Mouse (Mus musculus) lung, embryonic 16.5 days (tissue): ENCODE measurements around the gene 9130023H24Rik. TPM values are rescaled to one million over a fixed set of nuclear protein-coding genes. Genes with fewer than 3 reads are reported as not detected.

ENCODE experiments used
- ATAC-seq: fragments of 200-750 bp; cut with Nextera tagmentation; 2 replicates; pipeline ENCODE4 v1.8.0; 2017; ENCODE audit warnings: low read depth, mild to moderate bottlenecking, moderate library complexity
- H3K27ac ChIP-seq: fragments of 300-500 bp; sonication (generic); 2 replicates; pipeline ENCODE4 v1.5.1; 2014; ENCODE audit warnings: mild to moderate bottlenecking, control low read depth, low read length
- H3K27me3 ChIP-seq: fragments of 300-500 bp; sonication (generic); 2 replicates; pipeline ENCODE4 v1.6.1; 2014; ENCODE audit warnings: low read depth, low read length, mixed read lengths; ENCODE audit not compliant: control insufficient read depth, insufficient read depth
- H3K36me3 ChIP-seq: fragments of 300-500 bp; sonication (generic); 2 replicates; pipeline ENCODE4 v1.6.1; 2014; ENCODE audit warnings: low read length; ENCODE audit not compliant: control insufficient read depth, insufficient read depth
- H3K4me1 ChIP-seq: fragments of 300-500 bp; sonication (generic); replicated peaks from 2 replicates; pipeline ENCODE4 v1.6.1; 2014; ENCODE audit warnings: low read length, mixed read lengths; ENCODE audit not compliant: control insufficient read depth, insufficient read depth
- H3K4me2 ChIP-seq: fragments of 300-500 bp; sonication (generic); 2 replicates; pipeline ENCODE4 v1.6.1; 2014; ENCODE audit warnings: low read depth, low read length, control low read depth
- H3K4me3 ChIP-seq: fragments of 300-500 bp; sonication (generic); 2 replicates; pipeline ENCODE4 v1.5.1; 2014; ENCODE audit warnings: mild to moderate bottlenecking, low read length, control low read depth
- H3K9ac ChIP-seq: fragments of 300-500 bp; sonication (generic); 2 replicates; pipeline ENCODE4 v1.6.1; 2014; ENCODE audit warnings: low read length, control low read depth
- H3K9me3 ChIP-seq: fragments of 300-500 bp; sonication (generic); 2 replicates; pipeline ENCODE4 v1.6.1; 2016; ENCODE audit warnings: low read length; ENCODE audit not compliant: control insufficient read depth
- WGBS: fragments of 180-500 bp; shearing (Covaris S2); extraction: QIAGEN DNeasy Blood & Tissue Kit; methylation state at CpG from one replicate; pipeline ENCODE4 v1.1.7; 2014; 5-methylcytosine and 5-hydroxymethylcytosine counted together
- polyA plus RNA-seq: library from polyadenylated mRNA; unstranded; fragments of >200 nt; fragmentation: Nextera tagmentation; extraction: Ambion mirVana; gene quantifications from 2 replicates; pipeline ENCODE4 v1.2.1, GENCODE M21; 2015

The 9130023H24Rik gene
- polyA plus RNA-seq, 1 experiment from 2014 or later = 9.4 TPM

- no peak overlapping the region for H3K4me3 ChIP-seq
- H3K9ac ChIP-seq = no peak overlapping the region; the same call in 1 of the 2 replicates
- no peak for ATAC-seq
- H3K36me3 ChIP-seq = peaks cover 28% of the 10 kb centered on the region
- peaks cover 13% of the 10 kb centered on the region for H3K4me1 ChIP-seq
- WGBS = 91% methylated on average over 27 of the region's 27 CpGs
- H3K27me3 ChIP-seq = no peaks in the 10 kb centered on the region
- H3K4me2 ChIP-seq = no peak overlapping the region
- no peaks in the 10 kb centered on the region for H3K9me3 ChIP-seq
- H3K27ac ChIP-seq = no peak overlapping the region
Observed at GRCm38 (mm10) chr7:128240131-128240784, 2.4 kb upstream of the 9130023H24Rik start.

- Histone ChIP-seq H3K27me3 (no peaks in the 10 kb centered on the region), H3K4me1 (peaks cover 13% of the 10 kb centered on the region), H3K27ac (peak overlapping the region; percentile 98), H3K4me3 (peak overlapping the region; percentile 75), H3K4me2 (peak overlapping the region; percentile 73), H3K36me3 (peaks cover 19% of the 10 kb centered on the region), H3K9me3 (no peaks in the 10 kb centered on the region), H3K9ac (peak overlapping the region; percentile 61)
- ATAC-seq = no peak
- WGBS = 17% methylated on average over 4 of the region's 4 CpGs
Observed at GRCm38 (mm10) chr7:128238991-128239390, 1.2 kb upstream of the 9130023H24Rik start.

GRCm38 (mm10) chr7:128237593-128237926 lies 271 bp downstream of the 9130023H24Rik start:
- peak overlapping the region; percentile 91 for H3K9ac ChIP-seq
- under 1% methylated on average over 25 of the region's 25 CpGs for WGBS
- H3K36me3 ChIP-seq = peaks cover 14% of the 10 kb centered on the region
- H3K4me1 ChIP-seq = peaks cover 13% of the 10 kb centered on the region
- H3K4me2 ChIP-seq = peak overlapping the region; percentile 71
- H3K27me3 ChIP-seq = no peaks in the 10 kb centered on the region
- H3K27ac ChIP-seq = peak overlapping the region; percentile 99
- no peak for ATAC-seq
- peak overlapping the region; percentile 75 for H3K4me3 ChIP-seq
- H3K9me3 ChIP-seq = no peaks in the 10 kb centered on the region

- 23% methylated on average over 37 of the region's 37 CpGs for WGBS
- H3K36me3 ChIP-seq = peaks cover 13% of the 10 kb centered on the region
- H3K4me2 ChIP-seq = peak within 1 kb of the TSS; percentile 71
- H3K4me1 ChIP-seq = peaks cover 13% of the 10 kb centered on the region
- no peaks in the 10 kb centered on the region for H3K9me3 ChIP-seq
- peak within 1 kb of the TSS; percentile 99 for H3K27ac ChIP-seq
- H3K27me3 ChIP-seq = no peaks in the 10 kb centered on the region
- peak; percentile 37 for ATAC-seq
- H3K9ac ChIP-seq = peak within 1 kb of the TSS; percentile 91
- peak within 1 kb of the TSS; percentile 75 for H3K4me3 ChIP-seq
Observed at GRCm38 (mm10) chr7:128236856-128237592, 807 bp downstream of the 9130023H24Rik start, which contains the start of gene Armc5. Armc5 (plus strand) TSS chr7:128237342.

- no peak for ATAC-seq
- Histone ChIP-seq H3K27me3 (no peaks in the 10 kb centered on the region), H3K9ac (no peak overlapping the region), H3K9me3 (no peaks in the 10 kb centered on the region), H3K27ac (no peak overlapping the region), H3K4me3 (no peak overlapping the region), H3K4me2 (no peak overlapping the region), H3K36me3 (peaks cover 13% of the 10 kb centered on the region), H3K4me1 (peaks cover 13% of the 10 kb centered on the region)
- 95% methylated on average over 13 of the region's 13 CpGs for WGBS
Observed at GRCm38 (mm10) chr7:128236426-128236825, 1.4 kb downstream of the 9130023H24Rik start.

DNA sequence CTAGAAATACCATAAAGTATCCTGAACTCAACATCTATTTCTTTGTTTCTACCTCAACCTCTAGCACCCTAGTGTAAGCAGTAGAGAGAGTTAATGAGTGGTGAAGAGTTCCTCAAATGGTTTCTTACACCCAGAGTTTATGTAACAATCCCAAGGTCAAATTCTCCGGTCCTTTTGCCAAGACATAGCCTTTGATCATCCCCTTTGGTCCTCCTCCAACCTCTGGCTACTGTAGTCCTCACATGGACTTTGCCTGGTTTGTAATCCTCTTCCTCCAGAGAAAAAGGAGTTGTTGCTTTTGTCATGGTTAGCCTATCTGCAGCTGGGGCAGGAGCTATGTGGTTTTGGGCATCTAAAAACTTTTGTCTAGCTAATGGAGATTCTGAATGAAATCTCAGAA lies 2.4 kb downstream of the 9130023H24Rik start:
- Histone ChIP-seq H3K9me3 (no peaks in the 10 kb centered on the region), H3K9ac (no peak overlapping the region), H3K4me2 (no peak overlapping the region), H3K27ac (no peak overlapping the region), H3K4me3 (no peak overlapping the region), H3K36me3 (peaks cover 5% of the 10 kb centered on the region), H3K27me3 (no peaks in the 10 kb centered on the region), H3K4me1 (peaks cover 13% of the 10 kb centered on the region)
- WGBS = 62% methylated on average over 1 of the region's 1 CpGs
- ATAC-seq = no peak

DNA sequence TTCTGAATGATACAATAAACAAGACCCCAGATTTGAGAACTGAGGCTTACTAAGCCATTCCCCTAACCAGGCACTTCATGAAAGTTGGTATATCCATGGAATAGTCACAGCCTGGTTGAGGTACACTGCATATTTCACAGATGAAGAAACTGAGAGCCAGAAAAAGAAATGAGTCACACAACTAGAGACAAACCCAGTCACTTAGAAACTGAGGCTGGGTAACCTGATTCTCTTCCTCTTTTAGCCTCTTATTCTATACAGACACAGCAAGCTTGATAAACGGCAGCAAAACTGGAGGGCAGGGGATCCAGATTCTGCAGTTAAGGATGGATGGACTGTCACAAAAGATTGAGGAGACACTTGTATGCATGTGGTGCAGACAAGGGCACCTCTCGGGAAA lies 3.0 kb downstream of the 9130023H24Rik start:
- 80% methylated on average over 2 of the region's 2 CpGs for WGBS
- H3K4me2 ChIP-seq = no peak overlapping the region
- H3K27ac ChIP-seq = no peak overlapping the region
- ATAC-seq = no peak
- H3K4me1 ChIP-seq = peaks cover 13% of the 10 kb centered on the region
- no peaks in the 10 kb centered on the region for H3K27me3 ChIP-seq
- no peak overlapping the region for H3K4me3 ChIP-seq
- H3K36me3 ChIP-seq = no peaks in the 10 kb centered on the region
- H3K9ac ChIP-seq = no peak overlapping the region
- no peaks in the 10 kb centered on the region for H3K9me3 ChIP-seq

DNA sequence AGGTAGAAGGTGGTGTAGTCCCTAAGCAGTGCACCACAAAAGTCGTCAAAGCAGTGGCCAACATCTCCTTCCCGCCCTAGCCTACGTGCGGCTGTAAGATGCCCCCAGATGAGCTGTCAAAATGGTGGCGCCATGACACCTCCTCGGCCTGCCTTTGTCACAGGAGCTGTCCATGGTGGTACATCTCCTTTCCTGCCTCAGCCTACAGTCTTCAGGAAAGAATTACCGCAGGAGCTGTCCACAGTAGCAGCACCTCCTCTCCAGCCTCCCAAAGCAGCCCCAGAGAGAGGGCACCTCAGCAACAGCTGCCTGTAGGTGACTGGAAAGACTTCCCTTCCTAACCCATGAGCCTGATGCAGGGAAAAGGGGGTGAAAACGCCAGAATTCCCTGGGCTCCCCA lies 6.1 kb downstream of the 9130023H24Rik start:
- Histone ChIP-seq H3K4me3 (no peak overlapping the region), H3K36me3 (no peaks in the 10 kb centered on the region), H3K4me2 (no peak overlapping the region), H3K9me3 (no peaks in the 10 kb centered on the region), H3K27ac (no peak overlapping the region), H3K4me1 (peaks cover 1% of the 10 kb centered on the region; the same call in 1 of the 2 replicates), H3K27me3 (no peaks in the 10 kb centered on the region), H3K9ac (no peak overlapping the region)
- 38% methylated on average over 8 of the region's 8 CpGs for WGBS
- no peak for ATAC-seq

DNA sequence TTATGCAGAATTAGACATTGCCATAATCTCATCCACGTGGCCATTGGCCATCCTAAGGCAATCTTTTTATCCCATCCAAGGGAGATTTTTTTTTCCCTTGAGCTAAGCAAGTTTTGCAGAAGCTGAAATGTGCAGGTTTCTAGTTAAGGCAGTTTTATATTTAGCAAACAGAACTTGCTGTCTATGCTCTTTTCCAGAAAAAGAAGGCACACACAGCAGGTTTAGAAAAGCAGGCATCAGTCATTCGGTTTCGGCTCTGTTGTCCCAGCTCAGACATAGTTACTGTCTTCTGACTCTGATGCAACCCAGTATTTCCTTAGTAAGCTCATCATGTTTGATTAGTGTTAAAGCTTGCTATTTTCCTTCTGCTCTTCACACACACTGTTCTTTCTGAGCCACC lies 16.9 kb downstream of the 9130023H24Rik start:
- no peak overlapping the region for H3K4me3 ChIP-seq
- no peak overlapping the region for H3K4me2 ChIP-seq
- no peak overlapping the region for H3K27ac ChIP-seq
- no peak overlapping the region for H3K9ac ChIP-seq
- no peaks in the 10 kb centered on the region for H3K36me3 ChIP-seq
- 90% methylated on average over 3 of the region's 3 CpGs for WGBS
- peaks cover 4% of the 10 kb centered on the region for H3K9me3 ChIP-seq
- no peaks in the 10 kb centered on the region for H3K27me3 ChIP-seq
- ATAC-seq = no peak
- no peaks in the 10 kb centered on the region for H3K4me1 ChIP-seq
